Mouse (Mus musculus) cerebellum, postnatal 10 days (tissue): ENCODE results near the gene Gcgr.

Experiments used
- DNase-seq, 2 experiments: peaks; one replicate each; pipeline ENCODE4 v3.0.0; 2021; ENCODE audit warnings: mixed read lengths in 2 of 2

Gene Gcgr

GRCm38 (mm10) chr11:120530085-120530964 is at the start of gene Gcgr:
Gene Gcgr (plus strand): TSS chr11:120530699.
- peak; percentile 58 to 61 for DNase-seq

- DNase-seq = no peak
These were observed 47.0 kb upstream of the Gcgr start for GRCm38 (mm10) chr11:120483448-120483934.

GRCm38 (mm10) chr11:120484265-120484981 is 46.1 kb upstream of the Gcgr start, which contains the start of gene Mrpl12:
Gene Mrpl12 (plus strand): TSS chr11:120484613.
- DNase-seq = peak; percentile 91 to 94

- no peak for DNase-seq
These were observed 45.2 kb upstream of the Gcgr start for GRCm38 (mm10) chr11:120485251-120485650.

- DNase-seq = no peak
These were observed 42.0 kb upstream of the Gcgr start for GRCm38 (mm10) chr11:120488516-120488915.

- DNase-seq = peak; percentile 79 to 88
These were observed 41.3 kb upstream of the Gcgr start for GRCm38 (mm10) chr11:120489054-120489761.

GRCm38 (mm10) chr11:120490291-120491046 is 40.0 kb upstream of the Gcgr start:
- DNase-seq = peak in 1 of 2 experiments; percentile 23

- DNase-seq = peak; percentile 92 to 93
These were observed 39.0 kb upstream of the Gcgr start, which contains the start of gene Slc25a10 for GRCm38 (mm10) chr11:120491317-120492023. Gene Slc25a10 (plus strand): TSS chr11:120491840.

GRCm38 (mm10) chr11:120492024-120492877 is 38.2 kb upstream of the Gcgr start:
- DNase-seq = peak; percentile 41 to 44

GRCm38 (mm10) chr11:120492878-120493203 is 37.7 kb upstream of the Gcgr start:
- peak in 1 of 2 experiments; percentile 30 for DNase-seq

GRCm38 (mm10) chr11:120493351-120493750 is 37.1 kb upstream of the Gcgr start:
- DNase-seq = peak in 1 of 2 experiments; percentile 24

GRCm38 (mm10) chr11:120493911-120494310 is 36.6 kb upstream of the Gcgr start:
- DNase-seq = no peak

- no peak for DNase-seq
These were observed 33.1 kb upstream of the Gcgr start for GRCm38 (mm10) chr11:120497436-120497835.

- no peak for DNase-seq
These were observed 32.3 kb upstream of the Gcgr start for GRCm38 (mm10) chr11:120498226-120498625.

GRCm38 (mm10) chr11:120498891-120499290 is 31.6 kb upstream of the Gcgr start:
- DNase-seq = no peak

GRCm38 (mm10) chr11:120499894-120500293 is 30.6 kb upstream of the Gcgr start:
- no peak for DNase-seq

GRCm38 (mm10) chr11:120500357-120500756 is 30.1 kb upstream of the Gcgr start:
- DNase-seq = peak in 1 of 2 experiments; percentile 23

- no peak for DNase-seq
These were observed 29.5 kb upstream of the Gcgr start for GRCm38 (mm10) chr11:120501018-120501417.

GRCm38 (mm10) chr11:120501701-120502100 is 28.8 kb upstream of the Gcgr start:
- DNase-seq = no peak

- no peak for DNase-seq
These were observed 24.8 kb upstream of the Gcgr start for GRCm38 (mm10) chr11:120505661-120506060.
